Mouse (Mus musculus) neural tube, embryonic 11.5 days (tissue): ENCODE results near the gene Adgrf5. TPM values are rescaled to one million over a fixed set of nuclear protein-coding genes. Genes with fewer than 3 reads are reported as not detected.
A peak's percentile ranks its signal among the peaks of the same experiment; 100 is the strongest.

Experiments
- ATAC-seq: fragments of 200-750 bp; cut with Nextera tagmentation; 2 replicates; pipeline ENCODE4 v1.8.0; 2017; ENCODE audit warnings: moderate number of reproducible peaks, mild to moderate bottlenecking, moderate TSS enrichment, moderate library complexity; ENCODE audit not compliant: insufficient read depth, low FRiP score, low TSS enrichment
- DNase-seq: peaks from one replicate; pipeline ENCODE4 v3.0.0-alpha.2; 2015; ENCODE audit warnings: low spot score
- H3K27ac ChIP-seq: fragments of 300-500 bp; sonication (generic); 2 replicates; pipeline ENCODE4 v1.5.1; 2014; ENCODE audit warnings: low read depth, mild to moderate bottlenecking, low read length
- H3K27me3 ChIP-seq: fragments of 300-500 bp; sonication (generic); 2 replicates; pipeline ENCODE4 v1.6.1; 2014; ENCODE audit warnings: mild to moderate bottlenecking, low read length, mixed read lengths; ENCODE audit not compliant: control insufficient read depth, insufficient read depth
- H3K36me3 ChIP-seq: fragments of 300-500 bp; sonication (generic); 2 replicates; pipeline ENCODE4 v1.6.1; 2014; ENCODE audit warnings: mild to moderate bottlenecking, low read length, moderate library complexity, mixed read lengths; ENCODE audit not compliant: control insufficient read depth, insufficient read depth
- H3K4me1 ChIP-seq: fragments of 300-500 bp; sonication (generic); 2 replicates; pipeline ENCODE4 v1.6.1; 2014; ENCODE audit warnings: low read length, mixed read lengths; ENCODE audit not compliant: control insufficient read depth, insufficient read depth
- H3K4me2 ChIP-seq: fragments of 300-500 bp; sonication (generic); 2 replicates; pipeline ENCODE4 v1.6.1; 2014; ENCODE audit warnings: low read depth, mild to moderate bottlenecking, moderate library complexity
- H3K4me3 ChIP-seq: fragments of 300-500 bp; sonication (generic); 2 replicates; pipeline ENCODE4 v1.5.1; 2014; ENCODE audit warnings: low read depth, low read length
- H3K9ac ChIP-seq: fragments of 300-500 bp; sonication (generic); 2 replicates; pipeline ENCODE4 v1.6.1; 2014; ENCODE audit warnings: mild to moderate bottlenecking, low read length
- H3K9me3 ChIP-seq: fragments of 300-500 bp; sonication (generic); 2 replicates; pipeline ENCODE4 v1.6.1; 2016; ENCODE audit warnings: low read length; ENCODE audit not compliant: control insufficient read depth
- WGBS: fragments of 180-500 bp; shearing (Covaris S2); extraction: QIAGEN DNeasy Blood & Tissue Kit; methylation state at CpG from one replicate; pipeline ENCODE4 v1.1.7; 2014; 5-methylcytosine and 5-hydroxymethylcytosine counted together
- polyA plus RNA-seq: library from polyadenylated mRNA; unstranded; fragments of >200 nt; fragmentation: Nextera tagmentation; extraction: Ambion mirVana; gene quantifications from 2 replicates; pipeline ENCODE4 v1.2.1, GENCODE M21; 2014

The Adgrf5 gene
- polyA plus RNA-seq: 8.8 and 11.5 TPM in 2 replicates

DNA sequence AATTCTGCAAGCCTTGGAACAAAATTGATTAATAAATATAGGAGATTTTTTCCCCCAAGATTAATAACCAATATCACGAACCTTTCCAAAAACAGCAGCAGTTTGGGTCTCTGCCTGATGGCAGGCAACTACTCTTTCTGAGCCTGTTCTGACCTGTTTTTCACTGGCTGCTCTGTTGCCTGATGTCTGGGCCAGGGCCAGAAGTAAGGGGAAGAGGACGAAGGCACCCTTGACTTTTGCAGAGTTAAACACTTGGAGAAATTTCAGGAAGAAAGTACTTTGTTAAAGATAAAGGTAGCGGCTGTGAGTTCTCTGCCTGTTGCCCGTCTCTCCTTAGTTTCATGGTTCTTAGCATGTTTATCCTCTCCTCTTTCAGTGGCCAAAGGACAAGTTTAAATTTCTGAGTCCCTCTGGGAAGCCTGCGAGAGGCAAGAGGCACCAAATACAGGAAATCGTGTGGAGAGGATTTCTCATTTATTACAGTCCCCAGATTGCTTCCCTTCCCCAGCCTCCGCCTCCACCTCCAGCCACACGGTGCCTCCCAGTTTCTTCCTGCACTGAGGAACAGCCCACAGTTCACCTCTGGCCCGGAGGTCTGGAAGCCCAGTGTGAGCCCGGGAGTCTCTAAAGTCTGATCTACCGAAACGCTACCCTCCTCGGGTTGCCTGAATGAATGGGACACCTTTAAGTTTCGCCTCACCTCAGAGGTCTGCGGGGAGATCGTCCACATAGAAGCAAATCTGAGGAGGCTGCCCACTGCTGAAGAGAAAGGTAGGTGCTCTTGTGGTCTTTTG is at the start of gene Adgrf5:
Gene Adgrf5 (plus strand): TSS at position 626 of the 794 bp plus-strand sequence.
- Histone ChIP-seq H3K36me3 (no peaks in the 10 kb centered on the region), H3K9me3 (no peaks in the 10 kb centered on the region), H3K27me3 (no peaks in the 10 kb centered on the region), H3K4me2 (no peak within 1 kb of the TSS), H3K4me3 (0 out of 2 replicates have a peak within 1 kb of the TSS, but pooled peaks have one; percentile 1), H3K4me1 (no peaks in the 10 kb centered on the region), H3K27ac (no peak within 1 kb of the TSS), H3K9ac (no peak within 1 kb of the TSS)
- WGBS: 58% methylated on average over 16 of the region's 16 CpGs
- no peak for ATAC-seq
- DNase-seq: no peak

DNA sequence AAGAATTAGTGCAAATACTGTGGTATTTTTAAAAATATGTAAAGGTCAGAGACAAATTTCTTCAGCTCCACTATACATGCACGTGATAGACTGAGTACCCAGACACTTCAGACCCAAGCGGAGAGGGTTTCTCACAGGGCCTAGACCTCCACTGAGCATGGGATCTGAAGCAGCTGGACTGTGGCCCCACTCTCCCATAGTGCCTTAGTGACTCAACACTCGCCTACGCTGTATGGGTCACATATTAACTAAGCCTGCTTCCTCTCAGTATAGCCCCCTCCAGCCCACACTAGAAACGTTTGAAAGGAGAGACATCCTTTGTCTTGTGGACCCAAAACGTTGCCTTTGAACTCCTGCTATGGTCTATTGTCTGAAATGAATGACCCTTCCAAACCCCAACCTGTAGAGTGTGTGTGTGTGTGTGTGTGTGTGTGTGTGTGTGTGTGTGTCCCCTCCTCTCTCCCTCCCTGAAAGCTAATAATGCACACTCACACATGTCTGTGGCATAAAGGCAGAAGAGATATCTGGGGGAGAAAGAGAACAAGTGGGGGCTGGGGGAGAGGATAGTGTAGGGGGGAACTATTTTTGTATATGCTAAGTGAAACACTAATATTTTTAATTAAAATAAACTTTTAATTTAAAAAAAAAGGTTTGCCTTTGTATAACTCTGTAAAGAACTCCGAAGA is 34.1 kb upstream of the Adgrf5 start:
- DNase-seq: no peak
- Histone ChIP-seq H3K36me3 (no peaks in the 10 kb centered on the region), H3K4me2 (peak overlapping the region; percentile 56; the same call in 1 of the 2 replicates), H3K27ac (no peak overlapping the region), H3K4me3 (no peak overlapping the region), H3K9ac (no peak overlapping the region), H3K4me1 (no peaks in the 10 kb centered on the region), H3K27me3 (no peaks in the 10 kb centered on the region), H3K9me3 (no peaks in the 10 kb centered on the region)
- ATAC-seq: peak; percentile 35; the same call in 1 of the 2 replicates
- 52% methylated on average over 7 of the region's 7 CpGs for WGBS

DNA sequence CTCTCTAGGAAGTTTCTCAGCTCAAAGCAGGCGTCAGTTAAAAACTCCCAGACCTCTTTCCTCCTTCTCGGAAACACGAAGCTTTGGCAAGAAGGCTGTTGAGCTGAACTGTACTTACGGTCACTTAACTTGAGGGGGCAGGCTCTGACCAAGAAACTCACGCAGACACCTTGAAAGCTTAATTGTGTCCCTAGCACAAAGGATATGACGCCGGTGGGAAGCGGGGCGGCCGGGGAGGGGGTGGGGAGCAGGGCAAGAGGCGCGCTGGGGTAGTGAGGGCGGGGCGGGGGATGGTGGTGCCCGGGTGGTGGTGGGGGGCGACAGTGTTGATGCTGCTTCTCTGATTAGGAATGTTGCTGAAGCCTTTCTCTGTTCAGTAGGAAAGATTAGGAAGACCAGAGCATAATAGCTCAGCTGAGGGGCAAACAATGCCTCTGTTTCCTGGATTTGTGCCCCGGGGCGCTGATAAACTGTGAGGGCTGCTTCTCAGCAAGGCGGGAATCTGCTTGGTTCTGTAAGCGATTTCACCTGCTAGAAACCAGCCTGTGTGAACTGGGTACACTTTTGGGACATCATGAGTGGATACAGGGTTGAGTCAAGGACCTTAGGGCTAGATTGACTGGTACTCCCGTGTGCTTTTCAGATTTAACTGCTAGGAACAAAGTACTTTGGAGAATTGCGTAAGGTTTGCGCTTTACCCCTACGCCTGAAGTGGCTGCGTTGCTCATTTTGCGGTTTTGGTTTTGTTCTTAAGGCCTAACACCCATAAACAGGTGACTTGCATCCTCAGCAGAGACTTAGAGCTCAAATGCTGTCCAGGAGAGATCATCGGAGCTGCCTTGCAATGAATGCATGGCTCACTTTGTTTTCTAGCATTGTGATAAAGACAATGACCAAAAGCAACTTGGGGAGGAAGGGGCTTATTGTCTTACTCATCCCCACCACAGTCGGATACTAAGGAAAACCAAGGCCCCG is 33.2 kb upstream of the Adgrf5 start:
- H3K27ac ChIP-seq: peak overlapping the region; percentile 58
- ATAC-seq (peak; percentile 91), DNase-seq (peak; percentile 82)
- peak overlapping the region; percentile 71 for H3K9ac ChIP-seq
- no peaks in the 10 kb centered on the region for H3K27me3 ChIP-seq
- 14% methylated on average over 29 of the region's 29 CpGs for WGBS
- H3K4me2 ChIP-seq: peak overlapping the region; percentile 56
- no peaks in the 10 kb centered on the region for H3K9me3 ChIP-seq
- no peaks in the 10 kb centered on the region for H3K36me3 ChIP-seq
- no peaks in the 10 kb centered on the region for H3K4me1 ChIP-seq
- peak overlapping the region; percentile 29 for H3K4me3 ChIP-seq

DNA sequence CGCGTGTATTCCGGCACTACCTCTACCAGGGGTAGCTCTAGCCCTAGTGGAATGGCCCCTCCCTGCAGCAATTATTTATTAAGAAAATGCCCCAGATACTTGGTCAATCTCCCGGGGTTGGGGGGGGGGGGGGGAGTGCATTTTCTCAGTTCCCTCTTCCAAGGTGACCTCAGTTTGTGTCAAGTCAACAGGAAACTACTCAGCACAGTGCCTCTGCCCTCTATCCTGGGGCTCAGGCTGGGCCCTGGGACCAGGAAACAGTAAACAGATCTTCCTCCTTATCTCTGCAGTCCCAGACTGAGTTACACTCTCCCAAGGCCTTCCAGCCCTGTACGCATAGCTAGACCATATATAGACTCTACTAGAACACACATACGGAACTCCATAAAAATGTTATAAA is 32.4 kb upstream of the Adgrf5 start:
- DNase-seq (no peak), ATAC-seq (no peak)
- Histone ChIP-seq H3K9ac (no peak overlapping the region), H3K27ac (no peak overlapping the region), H3K4me2 (no peak overlapping the region), H3K4me1 (0 out of 2 replicates have a peak, but pooled peaks cover 3% of the 10 kb centered on the region), H3K36me3 (no peaks in the 10 kb centered on the region), H3K9me3 (no peaks in the 10 kb centered on the region), H3K4me3 (no peak overlapping the region), H3K27me3 (no peaks in the 10 kb centered on the region)
- WGBS: 73% methylated on average over 6 of the region's 6 CpGs

DNA sequence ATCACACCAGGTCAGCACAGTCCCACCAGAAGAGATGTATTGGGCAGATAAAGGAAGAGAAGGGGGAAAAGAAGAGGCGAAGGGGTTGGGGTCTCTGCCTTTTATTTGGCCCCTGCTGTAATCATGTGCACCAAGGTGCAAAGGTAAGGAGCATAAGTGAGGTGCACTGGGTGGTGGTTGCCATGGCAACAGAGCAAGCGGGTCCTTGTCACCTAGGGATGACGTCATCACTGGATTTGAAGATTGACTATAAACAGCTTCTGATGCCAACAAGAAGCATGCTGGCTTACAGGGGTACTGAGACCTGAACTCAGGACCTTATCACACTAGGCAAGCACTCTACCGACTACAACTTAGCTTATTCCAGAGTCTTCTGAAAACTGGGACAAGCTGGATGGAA is 31.0 kb upstream of the Adgrf5 start:
- ATAC-seq (no peak), DNase-seq (no peak)

DNA sequence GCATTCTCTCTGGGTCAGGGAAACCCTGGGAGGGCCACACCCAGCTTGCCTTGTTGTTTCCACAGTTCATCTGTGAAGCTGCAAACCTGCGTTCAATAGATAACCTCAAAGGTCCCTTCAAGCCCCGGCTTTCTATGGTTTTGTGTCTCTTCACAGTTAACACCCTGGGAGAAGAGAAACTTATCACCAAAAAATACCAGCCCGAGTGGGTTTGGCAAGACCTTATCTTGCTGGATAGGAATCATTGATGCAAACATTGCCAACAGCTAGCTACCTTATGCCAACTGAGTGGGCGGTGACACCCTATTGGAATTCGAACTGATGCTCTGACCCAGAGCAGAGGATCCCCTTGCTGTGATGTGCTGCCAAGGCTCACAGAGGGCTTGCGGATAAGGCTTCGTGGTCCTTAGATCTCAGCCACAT is 30.5 kb upstream of the Adgrf5 start:
- no peaks in the 10 kb centered on the region for H3K27me3 ChIP-seq
- H3K27ac ChIP-seq: no peak overlapping the region
- no peak overlapping the region for H3K4me3 ChIP-seq
- no peak overlapping the region for H3K9ac ChIP-seq
- H3K4me2 ChIP-seq: no peak overlapping the region
- DNase-seq (no peak), ATAC-seq (no peak)
- no peaks in the 10 kb centered on the region for H3K36me3 ChIP-seq
- WGBS: 83% methylated on average over 7 of the region's 7 CpGs
- H3K4me1 ChIP-seq: 0 out of 2 replicates have a peak, but pooled peaks cover 3% of the 10 kb centered on the region
- no peaks in the 10 kb centered on the region for H3K9me3 ChIP-seq

More for the DNA sequence above, 31.0 kb upstream of the Adgrf5 start:
- Histone ChIP-seq H3K4me3 (no peak overlapping the region), H3K36me3 (no peaks in the 10 kb centered on the region), H3K9ac (no peak overlapping the region), H3K4me1 (0 out of 2 replicates have a peak, but pooled peaks cover 3% of the 10 kb centered on the region), H3K9me3 (no peaks in the 10 kb centered on the region), H3K4me2 (no peak overlapping the region), H3K27ac (no peak overlapping the region), H3K27me3 (no peaks in the 10 kb centered on the region)
- 90% methylated on average over 4 of the region's 4 CpGs for WGBS

DNA sequence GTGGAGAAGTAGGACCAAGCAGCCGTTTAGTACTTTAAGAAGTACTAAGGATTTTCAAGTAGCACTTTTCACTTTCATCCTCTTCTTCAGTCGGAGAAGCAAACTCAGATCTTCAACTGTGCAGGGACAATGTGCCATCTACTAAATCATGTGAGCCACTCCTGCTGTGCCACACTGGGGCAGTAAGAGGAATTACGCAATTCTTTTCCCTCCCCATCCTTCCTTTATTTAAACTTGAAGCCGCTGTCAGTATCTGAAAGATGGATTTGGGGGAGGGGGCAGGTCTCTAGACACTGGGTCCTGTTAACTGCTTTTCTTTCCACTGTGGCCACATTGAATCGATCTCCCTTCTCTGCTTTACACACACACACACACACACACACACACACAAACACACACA is 27.6 kb upstream of the Adgrf5 start:
- DNase-seq (no peak), ATAC-seq (no peak)
- Histone ChIP-seq H3K4me2 (no peak overlapping the region), H3K4me3 (no peak overlapping the region), H3K9me3 (no peaks in the 10 kb centered on the region), H3K36me3 (no peaks in the 10 kb centered on the region), H3K27me3 (no peaks in the 10 kb centered on the region), H3K27ac (no peak overlapping the region), H3K4me1 (0 out of 2 replicates have a peak, but pooled peaks cover 3% of the 10 kb centered on the region), H3K9ac (no peak overlapping the region)
- WGBS: 41% methylated on average over 5 of the region's 5 CpGs

DNA sequence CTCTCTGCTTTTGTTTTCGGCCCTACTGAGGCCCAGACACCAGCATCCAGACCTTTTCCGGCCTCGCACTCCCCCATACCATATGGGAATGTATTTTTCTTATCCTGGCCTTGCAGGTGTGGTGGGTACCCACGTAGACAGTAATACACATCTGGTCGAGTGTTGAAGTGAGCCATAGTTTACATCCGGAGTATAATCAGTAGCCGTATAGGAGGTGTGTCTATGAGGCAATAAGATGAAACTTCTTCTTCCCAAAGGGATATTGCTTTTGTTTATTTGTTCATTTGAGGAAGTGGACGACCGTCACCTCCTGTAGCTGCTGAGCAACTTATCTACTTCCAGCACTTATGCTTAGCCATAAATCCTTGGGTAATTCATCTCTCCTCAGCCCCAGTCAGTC is 26.2 kb upstream of the Adgrf5 start:
- Histone ChIP-seq H3K36me3 (no peaks in the 10 kb centered on the region), H3K27ac (no peak overlapping the region), H3K9ac (no peak overlapping the region), H3K4me1 (0 out of 2 replicates have a peak, but pooled peaks cover 3% of the 10 kb centered on the region), H3K4me2 (no peak overlapping the region), H3K27me3 (no peaks in the 10 kb centered on the region), H3K9me3 (no peaks in the 10 kb centered on the region), H3K4me3 (no peak overlapping the region)
- WGBS: 53% methylated on average over 9 of the region's 9 CpGs
- DNase-seq (no peak), ATAC-seq (no peak)
